Mouse (Mus musculus): Measurements from ENCODE around the gene 2700097O09Rik. TPM values are rescaled to one million over a fixed set of nuclear protein-coding genes. Genes with fewer than 3 reads are reported as not detected.

The 2700097O09Rik gene
- polyA plus RNA-seq, 1 experiment from 2014 or later = 33.2 TPM

GRCm38 (mm10) chr12:55060212-55060898 is 19.6 kb downstream of the 2700097O09Rik start:
- H3K27ac ChIP-seq = no peak overlapping the region
- H3K36me3 ChIP-seq = peaks cover 3% of the 10 kb centered on the region
- ATAC-seq (ENCODE audit: low FRiP score) = no peak
- no peak overlapping the region for H3K4me2 ChIP-seq (replicated peaks)
- no peaks in the 10 kb centered on the region for H3K27me3 ChIP-seq
- H3K9me3 ChIP-seq (replicated peaks) = no peaks in the 10 kb centered on the region
- no peak overlapping the region for H3K9ac ChIP-seq
- H3K4me3 ChIP-seq = no peak overlapping the region
- WGBS = 88% methylated on average over 6 of the region's 6 CpGs
- no peaks in the 10 kb centered on the region for H3K4me1 ChIP-seq

- Histone ChIP-seq H3K9ac (no peak overlapping the region), H3K9me3 (replicated peaks) (no peaks in the 10 kb centered on the region), H3K36me3 (peaks cover 3% of the 10 kb centered on the region), H3K4me1 (no peaks in the 10 kb centered on the region), H3K4me3 (no peak overlapping the region), H3K4me2 (replicated peaks) (no peak overlapping the region), H3K27ac (no peak overlapping the region), H3K27me3 (no peaks in the 10 kb centered on the region)
- no peak for ATAC-seq (ENCODE audit: low FRiP score)
- WGBS = 78% methylated on average over 3 of the region's 3 CpGs
Observed at GRCm38 (mm10) chr12:55059812-55060211, 20.1 kb downstream of the 2700097O09Rik start.

DNA sequence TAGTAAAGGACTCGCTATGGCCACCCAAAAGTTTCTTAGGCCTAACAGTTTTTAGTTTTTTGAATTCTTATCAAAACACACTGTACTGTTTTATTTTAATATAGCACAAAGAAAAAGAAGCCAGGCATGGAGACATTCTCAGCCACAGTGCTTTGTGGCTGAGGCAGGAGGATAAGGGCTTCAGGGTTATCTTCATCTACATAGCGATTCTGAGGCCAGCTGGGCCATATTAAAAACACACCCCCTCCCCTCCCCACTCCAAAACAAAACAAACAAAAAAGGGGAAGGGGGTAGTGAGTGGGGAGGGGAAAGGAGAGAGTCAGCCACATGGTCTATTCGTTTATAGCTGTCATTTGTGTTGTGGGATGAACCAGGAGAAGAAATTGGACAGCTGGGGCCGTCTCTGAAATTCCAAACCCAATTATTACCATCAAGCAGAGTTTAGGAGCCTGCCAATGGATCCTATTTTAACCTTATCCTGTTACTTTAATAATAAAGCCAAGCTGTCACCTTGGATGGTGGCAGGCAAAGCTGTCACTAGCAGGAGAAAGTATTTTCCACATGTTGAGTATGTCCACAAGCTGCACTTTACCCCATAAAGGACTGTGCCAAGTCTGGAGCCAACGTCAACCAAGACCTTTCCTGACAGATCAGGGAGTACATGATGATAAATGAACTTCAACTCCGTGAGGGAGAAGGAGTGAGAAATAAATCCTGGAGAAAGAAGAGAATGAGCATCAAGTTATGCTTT is 20.9 kb downstream of the 2700097O09Rik start:
- 72% methylated on average over 6 of the region's 6 CpGs for WGBS
- H3K4me1 ChIP-seq = no peaks in the 10 kb centered on the region
- ATAC-seq (ENCODE audit: low FRiP score) = no peak
- H3K27me3 ChIP-seq = no peaks in the 10 kb centered on the region
- H3K27ac ChIP-seq = no peak overlapping the region
- no peak overlapping the region for H3K4me3 ChIP-seq
- H3K9ac ChIP-seq = no peak overlapping the region
- H3K36me3 ChIP-seq = peaks cover 3% of the 10 kb centered on the region
- no peak overlapping the region for H3K4me2 ChIP-seq (replicated peaks)
- no peaks in the 10 kb centered on the region for H3K9me3 ChIP-seq (replicated peaks)

- no peaks in the 10 kb centered on the region for H3K27me3 ChIP-seq
- ATAC-seq (ENCODE audit: low FRiP score) = no peak
- WGBS = 89% methylated on average over 2 of the region's 2 CpGs
- no peak overlapping the region for H3K27ac ChIP-seq
- peaks cover 3% of the 10 kb centered on the region for H3K36me3 ChIP-seq
- no peak overlapping the region for H3K4me2 ChIP-seq (replicated peaks)
- no peak overlapping the region for H3K4me3 ChIP-seq
- H3K9ac ChIP-seq = no peak overlapping the region
- H3K9me3 ChIP-seq (replicated peaks) = no peaks in the 10 kb centered on the region
- H3K4me1 ChIP-seq = no peaks in the 10 kb centered on the region
Observed at GRCm38 (mm10) chr12:55056703-55057102, 23.2 kb downstream of the 2700097O09Rik start.

DNA sequence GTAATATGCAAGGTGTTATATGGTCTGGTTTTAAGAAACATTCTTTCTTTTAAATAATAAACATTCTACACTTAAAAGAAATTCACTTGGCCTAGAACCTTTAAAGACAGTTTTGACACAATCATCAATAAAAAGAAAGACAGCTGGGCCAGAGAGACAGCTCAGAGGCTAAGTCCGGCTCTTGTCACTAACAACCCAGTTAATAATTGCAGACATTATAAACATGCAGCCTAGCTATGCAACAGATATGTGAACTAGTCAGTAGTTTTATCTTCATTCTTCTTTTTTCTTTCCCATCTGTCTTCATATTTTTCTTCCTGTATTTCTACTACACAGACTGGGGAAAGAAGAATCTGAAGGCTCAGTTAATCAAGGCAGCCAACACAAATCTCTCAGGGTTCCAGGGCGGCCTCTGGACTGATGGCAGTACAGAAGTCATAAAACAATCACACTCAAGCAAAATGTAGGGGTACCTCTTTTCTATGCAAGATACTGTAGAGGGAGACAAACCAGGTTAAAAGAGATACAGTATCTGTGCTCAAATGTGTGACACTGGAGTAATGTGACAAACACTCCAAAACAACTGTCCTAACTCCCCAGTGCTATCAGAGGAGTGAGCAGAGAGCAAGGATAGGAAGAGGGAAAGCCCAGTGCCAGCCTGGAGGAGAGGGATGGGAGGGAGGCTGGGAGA is 25.2 kb downstream of the 2700097O09Rik start:
- Histone ChIP-seq H3K4me3 (no peak overlapping the region), H3K9me3 (replicated peaks) (no peaks in the 10 kb centered on the region), H3K27me3 (no peaks in the 10 kb centered on the region), H3K9ac (no peak overlapping the region), H3K27ac (no peak overlapping the region), H3K4me2 (replicated peaks) (no peak overlapping the region), H3K36me3 (peaks cover 3% of the 10 kb centered on the region), H3K4me1 (no peaks in the 10 kb centered on the region)
- 86% methylated on average over 2 of the region's 2 CpGs for WGBS
- ATAC-seq (ENCODE audit: low FRiP score) = no peak

DNA sequence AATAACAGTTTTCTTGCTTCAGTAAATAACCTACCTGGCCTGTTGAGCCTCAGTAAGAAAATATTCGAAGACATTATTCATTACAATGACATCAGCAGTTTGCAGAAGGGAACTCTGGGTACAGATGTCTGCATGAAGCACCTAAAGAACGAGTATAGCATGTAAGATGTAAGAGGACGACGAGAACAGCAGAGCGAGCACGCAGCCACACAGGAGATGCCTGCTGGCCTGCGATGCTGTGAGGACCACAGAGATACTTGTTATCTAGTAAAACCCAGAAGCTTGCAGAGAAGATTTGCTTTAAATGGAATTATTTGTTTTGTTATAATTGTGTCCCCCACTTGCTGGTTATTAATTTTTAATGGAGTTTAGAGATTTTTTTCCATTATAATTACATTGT is 26.6 kb downstream of the 2700097O09Rik start:
- Histone ChIP-seq H3K4me2 (replicated peaks) (no peak overlapping the region), H3K4me1 (no peaks in the 10 kb centered on the region), H3K27ac (no peak overlapping the region), H3K9me3 (replicated peaks) (no peaks in the 10 kb centered on the region), H3K9ac (no peak overlapping the region), H3K4me3 (no peak overlapping the region), H3K36me3 (peaks cover 8% of the 10 kb centered on the region), H3K27me3 (no peaks in the 10 kb centered on the region)
- ATAC-seq (ENCODE audit: low FRiP score) = no peak
- 94% methylated on average over 7 of the region's 7 CpGs for WGBS

- Histone ChIP-seq H3K36me3 (peaks cover 8% of the 10 kb centered on the region), H3K4me3 (no peak overlapping the region), H3K27me3 (no peaks in the 10 kb centered on the region), H3K27ac (no peak overlapping the region), H3K4me1 (no peaks in the 10 kb centered on the region), H3K9ac (no peak overlapping the region), H3K9me3 (replicated peaks) (no peaks in the 10 kb centered on the region), H3K4me2 (replicated peaks) (no peak overlapping the region)
- 98% methylated on average over 8 of the region's 8 CpGs for WGBS
- no peak for ATAC-seq (ENCODE audit: low FRiP score)
Observed at GRCm38 (mm10) chr12:55051210-55052173, 28.4 kb downstream of the 2700097O09Rik start.

DNA sequence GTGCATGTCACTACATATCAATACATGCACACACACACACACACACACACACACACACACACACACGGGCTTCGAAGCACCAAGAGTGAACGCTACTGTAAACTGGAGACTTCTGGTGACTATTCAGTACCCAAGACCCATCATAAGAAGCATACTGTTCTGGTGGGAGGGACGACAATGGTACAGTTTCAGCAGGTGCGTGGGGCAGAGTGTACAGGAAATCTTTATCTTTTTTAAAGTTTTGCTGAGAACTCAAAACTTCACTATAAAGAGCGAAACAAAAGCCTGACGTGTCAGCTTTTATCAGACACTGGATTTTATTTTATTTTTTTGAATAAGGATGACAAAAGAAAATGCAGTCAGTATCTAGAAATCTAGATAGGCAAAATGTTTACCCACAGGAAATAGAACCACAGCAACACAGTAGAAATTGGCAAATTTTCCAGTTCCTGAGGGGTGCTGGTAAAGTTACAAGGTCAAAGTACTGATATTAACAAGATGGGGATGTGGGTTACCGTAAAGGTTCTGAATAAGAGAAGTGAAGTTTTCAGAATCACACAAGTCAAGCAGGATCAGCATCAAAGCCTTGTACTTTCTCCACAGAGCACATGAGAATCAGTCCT is 30.1 kb downstream of the 2700097O09Rik start:
- H3K9ac ChIP-seq = no peak overlapping the region
- H3K27ac ChIP-seq = no peak overlapping the region
- no peak for ATAC-seq (ENCODE audit: low FRiP score)
- H3K9me3 ChIP-seq (replicated peaks) = no peaks in the 10 kb centered on the region
- 92% methylated on average over 8 of the region's 8 CpGs for WGBS
- no peaks in the 10 kb centered on the region for H3K4me1 ChIP-seq
- peaks cover 16% of the 10 kb centered on the region for H3K36me3 ChIP-seq
- H3K4me2 ChIP-seq (replicated peaks) = no peak overlapping the region
- no peak overlapping the region for H3K4me3 ChIP-seq
- H3K27me3 ChIP-seq = no peaks in the 10 kb centered on the region

- Histone ChIP-seq H3K27me3 (no peaks in the 10 kb centered on the region), H3K4me2 (replicated peaks) (no peak overlapping the region), H3K4me3 (no peak overlapping the region), H3K27ac (no peak overlapping the region), H3K9ac (no peak overlapping the region), H3K36me3 (peaks cover 13% of the 10 kb centered on the region; the same call in 1 of the 2 replicates), H3K9me3 (replicated peaks) (no peaks in the 10 kb centered on the region), H3K4me1 (no peaks in the 10 kb centered on the region)
- ATAC-seq (ENCODE audit: low FRiP score) = no peak
- 82% methylated on average over 15 of the region's 15 CpGs for WGBS
Observed at GRCm38 (mm10) chr12:55041011-55041410, 38.9 kb downstream of the 2700097O09Rik start.

- no peaks in the 10 kb centered on the region for H3K36me3 ChIP-seq
- 57% methylated on average over 3 of the region's 3 CpGs for WGBS
- no peak overlapping the region for H3K4me2 ChIP-seq (replicated peaks)
- H3K9me3 ChIP-seq (replicated peaks) = no peaks in the 10 kb centered on the region
- no peak overlapping the region for H3K27ac ChIP-seq
- ATAC-seq (ENCODE audit: low FRiP score) = no peak
- no peaks in the 10 kb centered on the region for H3K4me1 ChIP-seq
- H3K9ac ChIP-seq = no peak overlapping the region
- no peak overlapping the region for H3K4me3 ChIP-seq
- no peaks in the 10 kb centered on the region for H3K27me3 ChIP-seq
Observed at GRCm38 (mm10) chr12:55027088-55027487, 52.8 kb downstream of the 2700097O09Rik start.

- ATAC-seq (ENCODE audit: low FRiP score) = no peak
- no peaks in the 10 kb centered on the region for H3K4me1 ChIP-seq
- WGBS = 82% methylated on average over 2 of the region's 2 CpGs
Observed at GRCm38 (mm10) chr12:55023284-55023683, 56.6 kb downstream of the 2700097O09Rik start.

More at GRCm38 (mm10) chr12:55023284-55023683, 56.6 kb downstream of the 2700097O09Rik start:
- H3K4me2 ChIP-seq (replicated peaks) = no peak overlapping the region
- H3K36me3 ChIP-seq = no peaks in the 10 kb centered on the region
- no peaks in the 10 kb centered on the region for H3K27me3 ChIP-seq
- no peak overlapping the region for H3K4me3 ChIP-seq
- H3K9ac ChIP-seq = no peak overlapping the region
- no peak overlapping the region for H3K27ac ChIP-seq
- no peaks in the 10 kb centered on the region for H3K9me3 ChIP-seq (replicated peaks)

Measured in hindbrain, embryonic 12.5 days (tissue).